Mouse (Mus musculus): Measurements from ENCODE around the gene Nsl1.
A peak's percentile ranks its signal among the peaks of the same experiment; 100 is the strongest.

Gene Nsl1

DNA sequence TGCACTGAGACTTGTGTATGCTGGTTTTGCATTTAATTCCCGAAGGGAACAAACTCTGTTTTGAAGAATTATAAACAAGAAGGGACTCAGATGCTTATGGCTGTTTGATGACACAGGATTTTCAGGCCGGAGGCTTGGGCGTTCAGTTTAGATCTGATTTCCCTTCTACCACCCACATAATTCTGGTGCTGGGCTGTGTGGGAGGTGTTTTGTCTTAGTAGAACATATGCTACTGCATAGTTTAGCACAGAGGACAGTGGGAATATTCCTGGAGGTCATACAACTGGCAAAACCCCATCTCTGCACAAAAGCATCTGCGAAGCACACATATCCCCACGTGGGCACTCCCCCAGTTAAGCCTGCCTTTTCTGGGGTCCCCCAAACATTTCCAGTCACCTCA, 30.8 kb downstream of the Nsl1 start:
- no peak for DNase-seq (ENCODE audit: low spot score in 2 of 2)

DNA sequence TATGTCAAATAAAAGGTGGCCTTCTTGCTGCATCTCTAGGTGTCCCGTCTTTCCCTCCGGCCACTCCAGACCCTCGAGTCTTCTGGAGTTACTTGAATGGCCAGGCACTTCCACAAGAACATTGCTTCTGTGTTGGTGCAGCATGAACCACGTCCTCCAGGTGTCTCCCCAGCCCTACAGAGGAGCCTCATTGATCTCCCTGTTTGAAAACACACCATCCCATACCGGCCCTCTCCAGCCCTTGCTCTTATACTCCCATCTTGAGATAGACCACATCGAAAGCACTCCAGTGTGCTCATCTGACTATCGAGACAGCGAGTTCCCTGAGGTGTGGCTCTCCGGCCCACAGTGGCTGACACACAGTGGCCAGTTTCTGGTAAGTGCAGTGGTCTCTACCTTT, 32.2 kb downstream of the Nsl1 start:
- DNase-seq (ENCODE audit: low spot score in 2 of 2): no peak

DNA sequence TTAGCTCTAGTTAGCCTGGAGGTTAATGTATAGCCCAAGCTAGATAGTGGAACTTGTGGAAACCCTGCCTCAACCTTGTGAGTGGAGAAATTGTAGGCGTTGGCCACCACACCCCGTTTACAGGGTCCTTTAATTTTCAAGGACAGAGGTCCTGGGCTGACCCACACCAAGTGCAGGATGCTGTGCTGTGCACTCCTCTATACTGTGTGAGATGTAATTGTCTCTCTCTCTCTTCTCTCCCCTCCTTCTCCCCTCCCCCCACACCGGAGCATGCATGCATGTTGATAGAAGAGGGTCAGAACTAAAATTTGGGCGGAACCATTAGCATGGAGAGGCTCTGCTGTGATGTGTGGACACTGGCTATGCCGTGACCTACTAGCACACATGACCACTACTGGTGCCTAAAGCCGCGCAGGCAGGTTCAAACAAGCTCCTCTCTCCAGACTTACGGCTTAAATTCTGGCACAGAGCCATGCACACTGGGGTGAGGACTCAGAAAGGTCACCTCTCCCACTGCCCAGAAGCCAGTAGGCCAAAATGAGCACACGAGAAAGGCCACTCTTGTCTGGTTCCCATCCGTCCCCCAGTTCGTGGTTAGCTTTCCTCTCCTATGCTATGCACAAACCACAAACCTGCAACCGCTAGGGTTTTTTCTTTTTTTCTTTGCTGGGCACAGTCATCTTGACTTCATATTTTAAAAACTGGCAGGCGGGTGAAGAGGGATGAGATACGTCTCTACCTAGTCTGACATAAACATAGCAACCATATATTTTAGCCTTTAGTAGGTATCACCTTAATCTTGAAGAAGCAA, 34.3 kb downstream of the Nsl1 start:
- no peak for DNase-seq (ENCODE audit: low spot score in 2 of 2)

DNA sequence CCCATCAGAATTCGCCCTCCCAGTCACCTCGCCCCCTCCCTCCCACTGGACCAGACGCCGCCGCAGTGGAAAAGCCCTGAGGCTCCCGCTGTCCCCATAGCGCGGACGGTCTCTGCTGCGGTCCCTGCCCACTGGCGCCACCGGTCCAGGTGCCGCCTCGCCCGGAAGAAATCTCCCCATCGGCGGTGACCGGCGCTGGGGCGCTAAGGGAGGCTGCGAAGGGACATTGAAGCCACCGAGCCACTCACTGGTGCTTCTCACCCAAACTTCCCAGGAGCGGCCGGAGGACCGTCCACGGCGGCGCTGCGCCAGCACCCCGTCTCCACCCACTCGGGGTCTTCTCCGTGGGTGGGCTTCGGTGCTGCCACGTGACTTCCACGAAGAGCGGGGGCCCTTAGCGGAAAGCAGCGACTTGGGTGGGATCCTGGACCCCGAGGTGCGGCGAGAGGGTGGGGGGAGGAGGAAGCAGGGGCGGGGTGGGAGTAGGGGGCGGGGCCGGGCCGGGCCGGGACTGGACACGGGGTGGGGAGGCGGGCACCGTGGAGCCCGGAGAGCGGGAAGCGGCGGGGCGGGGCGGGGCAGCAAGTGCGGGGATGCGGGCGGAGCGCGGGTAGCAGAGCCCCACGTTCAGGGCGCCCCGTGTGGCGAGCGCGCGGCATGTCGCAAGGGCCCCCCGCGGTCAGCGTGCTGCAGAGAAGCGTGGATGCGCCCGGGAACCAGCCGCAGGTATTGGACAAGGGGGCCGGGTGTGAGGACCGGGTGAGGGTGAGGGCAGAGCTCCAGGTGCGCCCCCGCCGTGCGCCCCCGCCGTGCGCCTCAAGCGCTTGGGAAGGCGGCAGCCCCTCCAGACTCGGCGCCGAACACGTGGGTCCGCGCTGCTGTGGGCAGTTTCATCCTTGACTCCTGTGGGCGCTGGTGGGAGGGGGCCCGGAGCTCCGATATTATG, 35.3 kb downstream of the Nsl1 start, which contains the start of gene Batf3:
Gene Batf3, plus strand, starts transcription at position 46 of the 946 bp plus-strand sequence.
- DNase-seq (ENCODE audit: low spot score in 2 of 2): peak in 1 of 2 experiments; percentile 17

DNA sequence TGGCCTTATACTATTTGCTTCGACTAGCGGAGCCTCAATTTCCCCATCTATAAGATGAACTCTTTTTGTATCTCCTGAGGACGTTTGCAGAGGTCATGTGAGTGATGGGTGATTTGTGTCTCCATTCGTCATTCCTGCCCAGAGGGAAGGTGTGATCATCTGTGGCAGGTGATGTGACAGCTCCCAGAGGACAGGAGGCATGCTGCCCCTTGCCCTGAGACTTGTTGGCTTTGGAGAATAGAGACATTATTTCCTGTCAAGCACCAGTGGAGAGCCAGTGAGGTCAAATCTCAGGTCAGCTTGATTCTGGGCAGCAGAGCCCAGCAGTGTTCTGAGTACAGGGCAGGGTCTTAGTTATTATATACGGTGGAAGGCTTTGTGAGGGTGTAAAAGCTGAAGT, 36.3 kb downstream of the Nsl1 start:
- DNase-seq (ENCODE audit: low spot score in 2 of 2): no peak

DNA sequence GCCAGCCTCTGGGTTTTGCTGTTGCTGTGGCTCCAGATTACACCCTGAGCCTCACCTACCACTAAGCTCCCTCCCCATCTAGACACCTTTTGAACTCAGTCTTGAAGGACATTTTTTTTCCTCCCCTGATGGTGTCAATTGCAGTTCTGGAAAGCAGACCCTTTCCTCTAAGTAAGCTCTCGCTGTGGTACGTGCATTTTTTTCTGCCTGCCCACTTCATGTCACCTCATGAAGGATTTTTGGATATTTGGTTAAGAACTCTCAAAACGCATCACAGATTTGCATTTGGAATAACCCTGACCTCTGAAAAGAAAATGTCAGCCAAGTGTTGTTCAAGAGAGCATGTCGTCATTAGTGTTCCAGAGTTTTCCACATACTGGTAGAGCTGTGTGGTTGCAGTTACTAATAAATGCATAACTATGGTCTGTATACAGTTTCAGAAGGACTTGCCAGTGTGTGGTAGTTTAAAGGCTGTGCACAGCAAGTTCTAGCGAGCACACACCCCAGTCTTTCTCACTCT, 37.0 kb downstream of the Nsl1 start:
- no peak for DNase-seq (ENCODE audit: low spot score in 2 of 2)

DNA sequence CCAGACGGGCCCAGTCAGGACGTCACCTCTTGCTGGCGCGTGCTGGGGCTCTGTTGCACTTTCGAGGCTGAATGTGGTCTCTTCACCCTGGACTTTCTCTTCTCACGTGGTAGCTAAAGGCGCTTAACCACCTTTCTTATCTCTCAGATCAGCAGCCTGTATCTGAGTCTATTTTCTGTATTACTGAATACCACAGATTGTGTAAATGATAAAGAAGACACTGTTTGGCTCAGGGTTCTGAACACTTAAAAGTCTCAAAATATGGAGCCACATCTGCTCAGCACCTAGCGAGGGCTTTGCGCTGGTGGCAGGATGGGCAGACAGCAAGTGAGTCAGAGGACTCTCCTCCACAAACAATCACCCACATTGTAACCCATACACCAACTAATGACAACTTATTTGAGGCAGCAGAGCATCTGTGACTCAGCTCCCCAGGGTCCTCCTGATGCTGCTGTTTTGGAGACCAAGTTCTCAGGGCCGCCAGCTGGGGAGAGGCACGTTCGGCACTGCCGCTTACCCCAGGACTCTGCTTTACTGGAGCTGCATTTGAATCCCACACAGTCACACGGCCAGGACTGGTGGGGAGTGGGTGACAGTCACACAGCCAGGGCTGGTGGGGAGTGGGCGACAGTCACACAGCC, 40.0 kb downstream of the Nsl1 start:
- no peak for DNase-seq (ENCODE audit: low spot score in 2 of 2)

DNA sequence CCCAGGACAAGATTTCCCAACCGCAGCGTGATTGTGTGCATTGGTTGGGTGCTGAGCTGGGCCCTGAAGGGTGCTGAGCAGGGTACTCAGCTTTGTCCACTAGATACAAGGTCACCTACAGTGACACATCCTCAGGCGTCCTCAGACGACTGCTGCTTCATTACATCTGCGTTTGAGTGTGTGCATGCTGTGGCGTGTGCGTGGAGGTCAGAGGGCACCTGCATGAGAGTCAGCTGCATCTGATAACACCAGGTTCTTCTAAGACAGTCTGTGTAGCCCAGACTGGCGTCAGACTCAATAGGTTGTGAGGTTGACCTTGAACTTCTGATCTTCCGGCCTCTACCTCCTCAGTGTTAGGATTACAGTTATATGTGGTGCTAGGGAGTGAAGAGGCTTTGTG, 42.4 kb downstream of the Nsl1 start:
- DNase-seq (ENCODE audit: low spot score in 2 of 2): no peak

DNA sequence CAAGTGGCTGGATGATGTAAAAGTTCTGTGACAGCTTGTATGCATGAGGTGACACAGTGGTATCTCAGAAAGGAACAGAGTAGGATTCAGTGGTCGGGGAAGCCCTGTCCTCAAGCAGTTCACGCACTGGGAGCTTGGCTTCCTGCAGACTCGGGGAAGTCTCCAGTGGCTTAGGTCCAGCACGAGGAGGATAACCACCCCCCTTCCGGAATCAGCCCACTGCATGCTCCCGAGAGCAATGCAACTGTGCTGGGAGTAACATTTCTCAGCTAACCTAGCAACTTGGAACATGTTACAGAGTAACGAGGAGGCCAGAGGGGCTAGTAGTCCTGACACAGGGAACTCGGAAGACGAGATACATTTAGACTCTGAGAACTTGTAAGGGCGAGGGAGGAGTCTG, 44.5 kb downstream of the Nsl1 start:
- DNase-seq (ENCODE audit: low spot score in 2 of 2): no peak

DNA sequence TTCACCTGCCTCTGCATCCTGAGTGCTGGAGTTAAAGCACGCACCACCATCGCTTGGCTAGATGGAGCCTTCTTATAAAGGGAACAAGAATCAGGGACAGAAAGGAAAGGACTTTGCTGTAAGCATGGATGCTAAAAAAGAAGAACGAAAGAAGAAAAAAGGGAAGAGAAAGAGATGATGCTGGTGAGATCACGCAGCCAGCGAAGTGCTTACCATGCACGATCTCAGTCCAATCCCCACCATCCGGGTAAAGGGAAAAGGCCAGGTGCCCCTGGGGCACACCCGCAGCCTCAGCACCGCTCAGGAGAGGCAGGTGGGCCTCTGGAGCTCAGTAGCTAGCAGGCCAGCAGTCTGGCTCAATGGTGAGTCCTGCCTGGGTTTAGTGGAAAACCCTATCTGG, 47.1 kb downstream of the Nsl1 start:
- no peak for DNase-seq (ENCODE audit: low spot score in 2 of 2)

DNA sequence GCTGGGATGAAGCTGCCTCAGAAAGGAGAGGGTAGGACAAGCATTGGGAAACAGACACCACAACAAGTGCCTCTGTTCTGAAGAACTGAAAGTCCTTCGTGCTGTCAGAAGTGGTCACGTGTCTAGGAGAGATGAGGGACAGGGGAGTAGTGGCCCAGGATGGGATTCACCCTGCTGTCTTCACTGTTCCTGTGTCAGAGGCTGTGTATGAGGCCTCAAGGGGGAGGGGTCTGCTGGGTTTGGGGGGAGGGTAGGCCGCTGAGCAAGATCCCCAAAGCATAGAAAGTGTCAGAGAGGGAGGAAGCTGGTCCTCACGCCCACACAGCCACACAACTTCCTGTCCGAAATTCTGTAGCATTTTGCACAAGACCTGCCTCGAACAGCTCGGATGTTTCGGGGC, 48.3 kb downstream of the Nsl1 start:
- DNase-seq (ENCODE audit: low spot score in 2 of 2): peak in 1 of 2 experiments; percentile 10

DNA sequence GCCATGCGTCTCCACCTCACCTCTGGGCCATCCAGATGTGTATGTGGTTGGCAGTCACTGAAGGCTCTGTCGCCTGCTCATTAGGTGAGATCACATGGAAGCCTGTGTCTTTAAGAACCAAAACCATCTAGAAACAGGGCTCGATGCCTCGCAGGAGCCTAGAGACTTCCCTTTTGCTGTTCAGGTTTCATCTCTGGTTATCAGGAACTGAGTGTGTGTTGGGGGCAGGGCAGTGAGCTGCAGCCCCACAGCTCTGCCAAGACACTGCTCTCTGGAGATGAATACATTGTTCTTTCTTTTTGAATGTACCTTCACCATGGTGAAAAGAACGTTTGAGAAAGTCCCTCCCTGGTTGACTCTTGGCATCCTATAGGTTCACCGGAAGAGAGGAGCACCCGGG, 52.1 kb downstream of the Nsl1 start:
- DNase-seq (ENCODE audit: low spot score in 2 of 2): no peak

DNA sequence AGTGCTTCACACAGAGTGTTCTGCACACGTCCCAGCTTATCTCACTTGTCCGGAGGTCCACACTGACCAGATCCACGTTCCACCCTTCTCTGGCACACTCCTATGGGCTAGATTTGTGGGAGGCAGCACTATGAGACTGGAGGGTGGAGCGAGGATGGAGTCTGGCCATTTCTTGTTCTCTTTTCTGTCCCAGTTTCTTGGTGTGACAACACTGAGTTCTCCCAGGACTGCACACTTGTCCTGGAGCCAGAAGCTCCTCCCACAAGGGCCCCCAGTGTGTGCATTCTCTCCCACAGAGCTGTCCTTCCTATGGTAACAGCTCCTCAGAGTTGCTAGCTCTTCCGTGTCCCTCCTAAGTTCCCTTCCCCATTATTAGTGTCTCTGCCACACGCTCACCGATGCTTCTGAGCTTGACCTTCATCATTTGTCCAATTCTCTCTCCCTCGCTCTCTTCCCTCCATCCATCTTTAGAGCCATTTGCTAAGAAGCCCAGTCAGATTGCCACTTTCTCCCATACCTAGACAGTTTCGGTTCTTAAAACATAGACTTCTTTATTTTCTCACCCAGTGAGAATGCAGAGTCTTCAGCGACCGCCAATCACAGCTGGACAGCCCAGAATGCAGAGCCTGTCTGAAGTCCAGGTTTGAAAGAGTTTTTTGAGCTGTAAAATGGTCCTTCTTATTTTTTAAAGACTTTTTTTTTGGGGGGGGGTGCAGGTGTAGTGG, 52.9 kb downstream of the Nsl1 start:
- DNase-seq (ENCODE audit: low spot score in 2 of 2): no peak

DNA sequence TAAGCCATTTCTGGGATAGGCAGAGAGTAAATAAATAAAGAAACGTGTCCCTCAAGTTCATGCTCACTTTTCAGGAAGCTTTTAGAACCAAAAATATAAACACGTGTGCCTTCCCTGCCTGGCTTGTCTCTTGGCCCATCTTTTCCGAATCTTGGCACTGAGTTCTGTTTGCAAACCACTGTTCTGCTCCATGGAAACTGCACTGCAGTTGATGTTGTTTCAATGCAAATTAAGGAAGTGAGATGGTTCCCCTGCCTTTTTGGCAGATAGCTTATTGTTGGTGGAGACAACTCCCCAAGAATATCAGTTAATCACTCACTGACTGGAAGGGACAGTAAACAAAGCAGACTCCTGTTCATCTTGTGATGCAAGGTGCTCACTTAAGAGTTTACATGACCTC, 59.9 kb downstream of the Nsl1 start:
- DNase-seq (ENCODE audit: low spot score in 2 of 2): no peak

DNA sequence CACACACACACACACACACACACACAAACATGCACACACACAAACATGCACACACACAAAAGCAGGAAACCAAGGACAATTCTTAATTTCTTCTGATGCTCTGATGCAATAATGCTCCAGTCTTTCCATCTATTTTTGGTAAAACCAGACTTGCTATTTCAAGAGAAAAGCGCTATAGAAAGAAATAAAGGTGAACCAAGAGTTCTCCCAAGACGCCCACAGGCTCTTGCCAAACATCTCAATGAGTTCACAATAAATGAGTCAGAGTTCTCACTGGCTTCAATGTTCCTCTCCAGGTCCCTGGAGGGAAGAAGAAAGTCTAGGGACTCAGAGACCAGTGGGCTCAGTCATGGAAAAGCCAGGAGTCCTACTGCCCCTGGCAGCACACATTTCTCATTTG, 60.9 kb downstream of the Nsl1 start:
- no peak for DNase-seq (ENCODE audit: low spot score in 2 of 2)

DNA sequence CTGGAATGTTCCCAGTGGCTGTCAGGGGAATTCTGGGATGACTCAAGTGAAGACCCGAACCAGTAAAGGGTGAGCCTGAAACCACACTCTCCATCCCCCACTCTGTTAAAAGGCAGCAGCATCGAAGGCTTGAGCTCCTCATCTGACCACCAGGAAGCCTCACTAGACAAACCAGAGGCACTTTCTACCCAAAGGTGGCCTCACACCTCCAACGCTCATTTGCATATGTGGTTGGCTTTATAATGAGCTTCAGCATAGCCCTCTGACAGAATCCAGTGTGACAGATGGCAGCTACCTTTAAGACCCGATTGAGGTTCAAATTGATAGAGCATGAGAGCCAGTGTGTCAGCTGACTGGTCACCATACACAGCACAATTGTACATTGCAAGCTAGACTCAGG, 61.5 kb downstream of the Nsl1 start:
- DNase-seq (ENCODE audit: low spot score in 2 of 2): no peak

DNA sequence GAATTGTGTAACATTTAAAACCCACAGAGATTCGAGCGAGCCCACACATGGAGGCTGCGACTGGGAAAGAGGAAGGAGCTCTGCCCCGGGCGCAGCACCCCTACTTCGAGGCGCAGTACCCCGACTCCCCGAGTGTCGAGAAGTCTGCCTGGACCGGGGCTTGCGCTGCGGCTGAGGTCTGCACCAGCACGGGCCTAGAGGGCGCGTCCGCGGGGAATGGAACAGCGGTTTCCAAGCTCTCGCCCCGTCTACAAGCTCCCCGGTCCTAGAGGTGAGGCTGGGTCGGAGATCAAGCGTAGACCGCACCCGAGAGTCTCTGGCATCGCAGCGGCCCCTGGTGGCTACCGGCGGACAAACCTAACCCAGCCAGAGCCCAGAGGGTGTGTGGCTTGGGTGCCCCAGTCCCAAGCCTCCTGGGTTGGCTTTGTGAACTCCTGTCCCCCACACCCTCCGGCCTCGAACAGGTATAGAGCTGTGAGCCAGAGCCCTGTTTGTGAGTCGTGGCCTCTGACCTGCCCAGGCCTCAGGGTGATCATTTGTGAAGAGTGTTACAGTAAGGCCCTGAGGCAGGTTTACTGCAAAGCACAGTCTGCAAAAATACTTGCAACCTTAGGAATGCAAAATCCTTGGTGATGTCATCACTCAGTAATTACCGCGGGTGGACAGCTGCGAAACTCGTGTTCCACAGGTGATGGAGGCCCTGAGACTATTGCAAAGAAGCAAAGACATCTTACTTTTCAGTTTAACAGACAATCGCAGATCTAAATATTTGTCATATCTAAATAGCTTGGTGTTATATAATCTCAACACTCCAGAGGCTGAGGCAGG, 63.2 kb downstream of the Nsl1 start:
- peak; percentile 47 to 67 for DNase-seq (ENCODE audit: low spot score in 2 of 2)

DNA sequence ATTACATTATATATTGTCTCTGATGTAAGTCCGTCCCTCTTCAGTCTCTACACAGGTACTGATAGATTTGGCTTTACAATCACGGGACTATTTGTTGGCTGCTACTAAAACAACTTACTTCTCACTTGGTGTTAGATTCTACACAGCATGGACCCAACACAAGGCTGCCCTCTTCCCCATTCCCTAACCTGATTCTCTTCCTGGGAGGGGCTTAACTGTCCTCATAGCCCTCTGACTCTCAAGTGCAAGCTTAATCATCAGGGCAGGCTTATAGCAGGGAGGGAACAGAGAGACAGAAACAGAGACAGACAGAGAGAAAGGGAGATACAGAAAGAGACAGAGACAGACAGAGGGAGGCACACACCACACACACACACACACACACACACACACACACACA, 68.9 kb downstream of the Nsl1 start:
- no peak for DNase-seq (ENCODE audit: low spot score in 2 of 2)

DNA sequence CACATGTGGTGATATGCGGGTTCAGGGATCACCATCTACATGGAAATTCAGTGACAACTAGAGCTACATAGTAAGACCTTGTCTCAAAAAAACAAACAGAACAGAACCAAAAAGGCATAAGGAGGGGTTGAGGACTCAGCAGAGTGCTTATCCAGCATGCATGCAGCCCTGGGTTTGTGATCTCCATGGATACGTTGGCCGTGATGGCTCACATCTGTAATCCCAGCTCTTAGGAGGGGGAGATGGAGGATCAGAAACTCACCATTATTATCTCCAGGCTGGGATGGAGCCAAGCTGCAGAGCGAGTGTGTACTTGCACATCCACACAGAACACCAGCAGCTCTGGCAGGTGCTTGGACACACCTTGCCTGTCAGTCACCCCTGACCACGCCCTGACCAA, 69.4 kb downstream of the Nsl1 start:
- DNase-seq (ENCODE audit: low spot score in 2 of 2): no peak

DNA sequence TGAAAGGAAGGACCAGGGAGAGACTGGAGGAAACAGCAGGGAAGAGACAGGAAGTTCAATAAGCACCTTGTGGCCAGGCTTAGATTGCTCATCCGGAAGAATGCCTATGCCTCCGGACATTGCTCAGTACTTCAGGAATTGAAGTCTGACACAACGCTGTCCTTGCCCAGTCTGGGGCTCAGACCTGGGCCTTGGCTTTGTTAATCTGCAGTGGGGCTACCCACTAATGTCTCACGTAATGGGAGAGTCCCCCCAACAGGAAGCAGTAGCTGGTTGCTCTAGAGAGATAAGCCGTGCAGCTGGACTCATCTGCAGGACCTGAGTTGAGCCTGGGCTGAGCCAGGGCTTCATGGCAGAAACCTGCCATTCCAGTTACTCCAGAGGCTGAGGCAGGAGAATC, 70.1 kb downstream of the Nsl1 start:
- no peak for DNase-seq (ENCODE audit: low spot score in 2 of 2)

DNA sequence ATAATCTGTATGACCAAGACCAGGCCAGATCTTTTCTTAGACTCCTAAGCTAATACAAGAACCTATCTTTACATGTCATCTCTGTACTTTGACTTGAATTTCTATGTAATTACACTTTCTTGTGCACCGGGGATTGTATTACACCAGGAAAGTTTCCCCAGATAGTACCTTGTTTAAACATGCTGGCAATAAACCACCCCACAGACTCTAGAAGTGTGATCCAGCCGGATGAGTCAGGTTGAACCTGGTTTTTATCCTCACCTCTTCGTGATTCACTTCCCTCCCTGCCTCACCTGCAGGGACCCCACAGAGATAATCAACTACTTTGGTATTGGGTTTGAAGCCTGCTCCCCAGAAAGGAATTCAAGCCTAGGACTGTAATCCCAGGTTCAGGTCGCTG, 72.6 kb downstream of the Nsl1 start:
- no peak for DNase-seq (ENCODE audit: low spot score in 2 of 2)
